Mouse (Mus musculus) layer of hippocampus, postnatal 36 days (tissue): Measurements from ENCODE around the gene Dnah8. TPM values are rescaled to one million over a fixed set of nuclear protein-coding genes. Genes with fewer than 3 reads are reported as not detected.
"Not testable (repeated sequence)": the region's sequence is repeated elsewhere in the genome, so short reads cannot be mapped to it uniquely, and the experiment has no call there.

Experiments
- DNase-seq, 2 experiments: peaks; one replicate each; pipeline ENCODE4 v3.0.0; 2022
- total RNA-seq, 2 experiments: library from RNA; stranded (reverse); gene quantifications; 2 replicates each; pipeline ENCODE4 v1.2.3; 2021

The Dnah8 gene
- 1 to 10 TPM; 2.8 to 2.9 TPM for total RNA-seq

- DNase-seq, result not testable (repeated sequence)
Observed at GRCm38 (mm10) chr17:30624132-30624531, at the start of gene Dnah8. Dnah8 (plus strand) TSS chr17:30624354.

DNA sequence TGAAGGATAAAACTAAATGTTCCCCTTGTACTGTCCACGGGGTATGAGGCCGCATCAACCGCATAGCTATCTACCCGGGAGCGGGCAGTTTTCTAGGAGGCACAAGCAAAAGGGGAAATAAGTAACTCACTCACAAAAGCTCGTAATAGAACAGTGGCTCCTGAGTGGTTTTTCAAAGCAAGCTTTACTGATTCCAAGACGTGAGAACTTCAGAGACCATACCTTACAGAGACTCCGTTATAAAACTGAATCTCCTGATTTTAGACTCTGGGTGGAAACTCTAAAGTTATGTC is 49.4 kb upstream of the Dnah8 start:
- DNase-seq, result no peak

- DNase-seq, result peak; percentile 56 to 63
Observed at GRCm38 (mm10) chr17:30575121-30575904, 48.8 kb upstream of the Dnah8 start.

DNA sequence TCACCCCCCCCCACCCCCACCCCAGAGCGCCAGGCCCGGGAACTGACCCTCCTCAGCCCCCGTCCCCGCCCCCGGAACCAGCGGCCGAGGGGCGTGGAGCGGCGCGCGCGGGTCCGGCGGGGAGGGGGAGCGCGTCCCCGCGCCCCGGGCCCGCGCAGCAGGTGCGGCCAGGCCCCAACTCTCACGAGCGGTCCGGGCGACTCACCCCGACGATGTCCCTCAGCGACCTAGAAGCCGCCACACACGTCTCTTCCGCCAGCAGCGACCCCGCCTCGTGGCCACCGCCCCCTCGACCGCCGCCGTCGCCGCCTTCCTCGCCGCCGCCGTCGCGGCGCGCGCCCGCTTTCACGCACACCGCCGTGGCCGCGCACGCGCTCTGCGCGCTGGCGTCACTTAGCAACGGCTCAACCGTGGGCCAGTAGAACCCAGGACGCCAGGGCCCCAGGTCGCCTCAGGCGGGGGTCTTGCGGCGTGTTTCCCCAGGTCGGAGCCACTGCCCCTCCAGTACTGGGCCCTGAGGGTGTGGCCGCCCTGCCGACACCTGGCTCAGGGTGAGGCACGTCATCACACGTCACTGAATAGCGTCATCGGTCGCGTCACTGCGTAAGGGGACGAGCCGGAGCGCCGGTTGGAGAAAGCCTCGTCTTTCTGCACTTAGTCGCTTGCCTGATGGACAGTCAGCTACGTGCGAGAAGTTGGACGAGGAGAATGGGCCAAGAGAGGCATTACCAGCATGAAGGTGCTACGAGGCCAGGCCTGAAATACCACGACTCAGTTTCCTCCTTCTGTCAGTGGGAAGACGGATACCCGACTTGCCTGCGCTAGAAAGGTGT is 48.0 kb upstream of the Dnah8 start, which contains the start of gene Btbd9:
Gene Btbd9 (minus strand): TSS at position 548 of the 833 bp plus-strand sequence.
- peak; percentile 98 for DNase-seq

DNA sequence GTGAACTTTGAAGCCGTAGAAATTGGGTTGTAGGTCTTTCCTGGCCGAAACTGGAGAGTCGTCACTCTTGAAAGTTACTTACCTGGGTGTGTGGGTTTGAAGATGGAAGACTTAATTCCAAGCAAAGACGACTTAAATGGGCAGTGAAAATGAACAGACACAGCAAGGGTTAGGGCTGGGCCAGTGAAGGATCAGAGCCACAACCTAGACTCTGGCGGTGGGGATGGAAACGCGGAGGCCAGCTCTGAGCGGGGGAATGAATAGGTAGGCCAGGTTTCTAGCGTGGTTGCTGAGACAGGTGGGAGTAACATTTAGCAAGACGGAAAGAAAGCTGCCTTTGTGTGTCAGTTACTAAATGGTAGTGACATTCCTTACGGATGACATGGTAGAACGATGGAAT is 47.2 kb upstream of the Dnah8 start:
- DNase-seq, result no peak

GRCm38 (mm10) chr17:30580781-30581180 is 43.4 kb upstream of the Dnah8 start:
- peak in 1 of 2 experiments; percentile 49 for DNase-seq

DNA sequence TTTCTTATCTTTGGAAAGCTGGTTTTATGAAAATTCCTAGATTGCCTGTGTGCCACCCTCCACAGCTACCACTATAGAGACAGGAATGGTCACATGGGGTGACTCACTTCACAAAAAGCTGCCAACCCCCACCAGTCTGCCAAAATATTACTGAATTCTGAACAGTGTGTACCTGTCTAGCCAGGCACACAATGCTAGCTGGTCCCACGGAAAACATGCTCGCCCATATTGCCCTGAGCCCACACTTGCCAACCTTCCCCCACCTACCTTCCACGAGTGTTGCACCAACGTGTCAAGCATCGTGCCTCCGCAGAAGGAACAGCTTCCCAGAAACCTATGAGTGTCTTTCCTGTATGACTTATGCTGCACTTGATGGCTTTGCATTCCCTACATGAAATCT is 43.0 kb upstream of the Dnah8 start:
- peak; percentile 84 to 87 for DNase-seq

GRCm38 (mm10) chr17:30582313-30582712 is 41.8 kb upstream of the Dnah8 start:
- no peak for DNase-seq

DNA sequence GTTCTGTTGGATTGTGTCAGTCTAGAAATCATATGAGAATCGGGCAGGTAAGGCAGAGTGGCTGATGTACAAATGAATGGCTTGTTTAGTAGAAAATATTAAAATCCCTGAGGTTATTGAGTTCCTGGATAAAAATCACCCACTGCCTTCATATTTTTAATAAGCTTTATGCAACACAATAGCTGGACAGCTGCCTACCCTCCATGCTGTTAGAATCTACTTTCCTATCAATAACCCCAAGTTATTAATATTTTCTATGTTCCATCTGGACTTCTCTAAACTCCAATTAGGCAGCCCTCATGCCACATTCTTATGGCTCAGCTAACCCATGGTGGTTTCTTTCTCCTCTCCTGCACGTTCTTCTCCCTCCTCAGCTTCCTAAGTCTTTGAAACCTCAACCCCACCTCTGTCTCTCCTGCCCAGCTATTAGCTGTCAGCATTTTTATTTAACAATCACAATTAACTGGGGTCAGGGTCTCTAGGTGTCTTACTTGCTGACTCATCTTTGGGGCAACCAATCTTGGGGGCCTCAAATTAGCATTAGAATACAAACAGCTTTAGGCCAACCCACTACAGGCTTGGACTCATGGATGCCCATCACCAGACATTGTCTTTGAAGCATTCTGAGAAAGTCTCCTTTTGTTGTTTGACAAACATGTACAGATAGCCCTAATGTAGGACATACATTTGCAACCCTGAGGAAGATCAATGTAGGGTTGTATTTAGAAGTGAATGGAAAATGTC is 40.7 kb upstream of the Dnah8 start:
- no peak for DNase-seq

DNA sequence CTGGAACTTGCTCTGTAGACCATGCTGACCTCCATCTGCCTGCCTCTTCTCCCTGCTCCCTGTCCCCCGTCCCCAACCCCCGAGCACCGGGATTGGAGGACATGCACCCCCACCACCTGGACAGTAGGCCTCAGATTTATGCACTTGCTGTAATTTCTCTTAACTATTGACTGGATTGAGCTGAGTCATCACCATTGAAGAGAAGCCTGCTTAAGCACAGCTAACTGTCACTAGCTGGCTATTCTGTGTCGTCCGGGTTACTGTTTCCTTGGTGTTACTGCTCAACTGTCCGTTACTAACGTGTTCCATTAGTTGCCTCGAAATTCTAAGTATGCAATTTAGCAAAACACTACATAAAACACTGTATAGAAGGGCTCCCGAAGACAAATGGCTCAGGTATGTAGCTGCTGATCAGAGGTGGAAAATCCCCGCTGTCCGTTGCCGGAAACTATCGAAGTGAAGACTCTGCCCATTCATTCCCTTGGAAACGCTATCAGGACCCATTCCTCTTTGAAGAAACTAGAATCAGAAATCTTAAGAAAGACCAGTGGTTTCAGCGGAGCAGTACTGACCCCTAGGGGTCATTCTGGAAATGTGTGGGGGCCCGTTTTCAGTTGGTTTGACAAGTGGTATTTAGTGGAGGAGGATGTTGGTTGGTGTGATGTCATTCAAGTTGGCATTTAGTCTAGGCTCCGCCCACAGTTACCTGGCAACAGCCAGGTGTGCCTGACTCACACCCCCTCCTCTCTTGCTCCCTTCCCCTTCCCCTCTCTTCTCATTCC is 33.5 kb upstream of the Dnah8 start:
- peak; percentile 60 to 65 for DNase-seq

DNA sequence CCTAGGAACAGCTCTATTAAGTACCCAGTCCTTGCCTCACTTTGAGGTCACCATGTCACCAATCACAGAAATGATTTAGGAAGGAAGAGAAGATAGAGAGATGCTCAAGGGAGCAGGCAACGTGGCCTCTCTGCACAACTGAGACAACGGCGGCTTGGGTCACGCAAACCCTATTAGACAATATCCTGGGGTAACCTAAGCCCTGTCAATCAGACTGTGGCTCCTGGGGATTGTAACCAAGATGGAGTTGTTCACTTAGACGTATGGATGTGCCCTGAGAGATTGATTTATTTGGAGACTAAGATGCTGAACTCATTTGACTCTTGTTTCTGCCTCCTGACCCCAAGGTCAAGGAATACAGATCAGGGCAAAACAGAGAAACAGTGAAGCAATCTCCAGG is 29.7 kb upstream of the Dnah8 start:
- no peak for DNase-seq

DNA sequence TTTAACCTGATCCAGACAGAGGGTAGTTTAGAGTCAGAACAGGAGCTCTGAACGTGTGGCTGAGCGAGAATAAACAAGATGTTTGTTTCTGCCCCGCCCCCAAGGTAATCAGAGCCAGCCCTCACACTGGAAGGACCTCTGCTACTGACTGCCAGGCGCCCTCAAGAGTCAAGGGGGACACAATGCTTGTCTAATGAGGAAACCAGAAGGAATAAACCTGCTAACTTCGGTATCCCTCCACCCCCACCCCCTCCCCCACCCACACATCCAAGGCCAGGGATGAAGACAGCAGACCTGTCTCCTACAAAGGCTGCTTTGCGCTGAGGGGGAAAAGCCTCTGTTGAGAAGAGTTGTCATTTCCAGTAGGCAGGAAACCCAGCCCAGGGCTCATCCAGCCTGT is 29.3 kb upstream of the Dnah8 start:
- DNase-seq, result no peak

GRCm38 (mm10) chr17:30597786-30598185 is 26.4 kb upstream of the Dnah8 start:
- DNase-seq, result no peak

GRCm38 (mm10) chr17:30598300-30598699 is 25.9 kb upstream of the Dnah8 start:
- no peak for DNase-seq

DNA sequence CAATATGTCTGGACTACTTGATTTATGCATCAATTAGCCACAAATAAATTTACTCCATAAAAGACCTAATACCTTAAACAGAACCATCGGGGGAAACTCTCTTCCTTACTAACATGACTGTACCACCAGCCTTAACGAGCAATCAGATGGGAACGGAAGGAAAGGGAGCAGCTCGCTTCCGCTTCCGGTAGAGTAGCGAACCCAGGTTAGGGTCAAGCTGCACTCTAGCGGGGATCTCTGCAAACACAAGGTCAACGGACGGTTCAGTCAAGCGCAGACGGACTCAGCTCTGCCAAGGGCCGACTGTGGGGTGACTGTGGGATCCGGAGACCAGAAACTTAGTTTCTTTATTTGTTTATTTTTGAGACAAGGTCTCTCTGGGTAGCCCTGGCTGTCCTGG is 22.0 kb upstream of the Dnah8 start:
- DNase-seq, result no peak

DNA sequence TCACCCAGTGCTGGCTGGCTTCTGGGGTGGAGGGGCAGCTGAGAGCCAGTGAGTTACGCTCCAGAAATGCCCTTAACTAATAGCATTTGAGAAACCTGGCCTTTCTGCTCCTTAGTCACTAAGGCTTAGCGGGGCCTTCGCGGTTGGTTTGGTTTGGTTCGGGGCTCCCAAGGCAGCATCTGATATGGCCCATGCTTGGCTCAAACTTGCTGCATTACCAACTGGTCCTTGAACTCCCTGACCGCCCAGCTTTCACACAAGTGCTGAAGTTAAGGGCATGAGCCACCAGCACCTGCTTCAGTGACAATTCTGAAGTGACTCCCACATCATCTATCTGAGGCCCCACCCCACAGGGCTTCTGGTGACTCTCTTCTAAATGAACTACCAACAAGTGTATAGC is 19.9 kb upstream of the Dnah8 start:
- DNase-seq, result peak in 1 of 2 experiments; percentile 2

DNA sequence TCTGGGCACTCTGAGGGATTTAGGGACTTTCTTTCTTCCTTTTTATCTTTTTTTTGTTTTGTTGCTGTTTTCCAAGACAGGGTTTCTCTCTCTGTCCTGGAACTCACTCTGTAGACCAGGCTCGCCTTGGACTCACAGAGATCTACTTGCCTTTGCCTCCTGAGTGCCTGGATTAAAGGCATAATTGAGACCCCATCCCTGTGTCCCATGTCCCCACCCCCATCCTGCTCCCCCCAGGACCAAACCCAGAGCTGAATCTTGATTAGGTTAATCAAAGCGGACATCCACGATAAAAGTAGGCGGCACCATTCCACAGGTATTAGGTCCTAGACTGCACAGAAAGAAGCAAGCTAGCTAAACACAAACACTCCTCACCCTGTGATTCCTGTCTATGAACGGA is 19.2 kb upstream of the Dnah8 start:
- peak in 1 of 2 experiments; percentile 2 for DNase-seq

DNA sequence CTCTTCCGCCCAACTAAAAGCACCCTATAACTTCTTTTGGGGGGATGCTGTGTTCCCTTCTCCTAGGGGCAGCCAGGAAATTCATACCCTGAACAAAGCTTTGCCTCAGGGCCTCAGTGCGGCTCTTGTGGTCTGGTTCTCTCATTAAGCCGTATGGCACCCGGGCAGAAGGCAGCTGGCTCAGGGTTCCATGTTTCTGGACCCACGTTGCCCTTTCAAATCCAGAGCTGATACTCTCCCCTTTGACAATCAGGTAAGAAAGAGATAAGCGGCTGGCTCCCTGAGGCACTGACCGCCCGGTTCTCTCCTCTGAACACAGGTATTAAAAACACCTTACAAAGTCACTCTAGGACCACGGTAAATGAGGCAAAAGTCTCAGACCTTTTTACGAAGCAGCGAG is 17.9 kb upstream of the Dnah8 start:
- no peak for DNase-seq

DNA sequence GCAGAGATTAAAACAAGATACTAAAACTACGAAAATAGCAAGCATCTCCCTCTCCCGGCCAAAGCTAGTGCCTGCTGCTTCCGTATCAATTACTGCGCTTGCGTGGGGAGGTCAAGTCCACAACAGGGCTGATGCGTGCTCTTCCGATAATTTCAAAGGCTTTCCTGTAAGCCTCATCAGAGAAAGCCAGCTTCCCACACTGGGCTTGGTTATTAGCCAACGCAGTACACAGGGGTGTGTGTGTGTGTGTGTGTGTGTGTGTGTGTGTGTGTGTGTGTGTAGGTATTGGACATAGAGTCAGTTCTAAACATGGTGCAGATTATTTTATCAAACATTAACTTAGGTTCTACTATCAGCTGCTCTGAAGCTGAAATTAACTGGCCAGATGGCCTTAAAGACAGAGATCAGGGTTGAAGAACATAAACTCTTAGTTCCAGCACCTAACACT is 17.5 kb upstream of the Dnah8 start:
- no peak for DNase-seq

- no peak for DNase-seq
Observed at GRCm38 (mm10) chr17:30607330-30607729, 16.8 kb upstream of the Dnah8 start.

- DNase-seq, result no peak
Observed at GRCm38 (mm10) chr17:30607909-30608495, 16.2 kb upstream of the Dnah8 start.
